Mouse (Mus musculus): ENCODE results near the gene Msx1. TPM values are rescaled to one million over a fixed set of nuclear protein-coding genes. Genes with fewer than 3 reads are reported as not detected.

Msx1 gene
- polyA plus RNA-seq, 1 experiment from 2014 or later = 2.6 TPM

DNA sequence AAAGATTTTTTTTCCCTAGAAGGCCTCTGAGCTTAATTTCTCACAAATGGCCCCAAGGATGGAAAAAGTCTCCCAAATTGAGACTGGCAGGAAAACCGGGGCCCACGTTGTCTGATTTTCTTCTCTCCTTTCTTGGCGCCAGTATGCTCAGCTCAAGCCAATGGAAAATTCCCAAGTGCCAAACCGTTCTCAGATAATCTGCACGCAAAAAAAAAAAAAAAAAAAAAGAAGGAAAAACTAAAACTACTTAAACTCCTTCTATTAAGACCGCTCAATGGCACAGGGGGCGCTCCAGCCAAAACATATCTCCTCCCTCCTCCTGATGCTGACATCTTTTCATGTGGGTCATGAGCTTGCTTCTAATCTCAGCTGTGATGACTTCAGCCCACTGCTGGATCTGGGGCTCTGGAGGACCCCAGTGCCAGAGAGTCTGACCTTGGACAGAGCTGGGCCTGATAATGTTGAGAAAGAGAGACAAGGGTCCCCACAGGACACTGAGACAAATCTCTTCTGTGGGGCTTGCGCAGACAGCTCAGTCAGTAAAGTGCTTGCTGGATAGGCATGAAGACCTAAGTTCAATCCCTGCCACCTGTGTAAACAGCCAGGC is 19.8 kb downstream of the Msx1 start:
- Histone ChIP-seq H3K27ac (no peak overlapping the region), H3K36me3 (ENCODE audit: insufficient read depth, low read length) (no peaks in the 10 kb centered on the region), H3K9ac (ENCODE audit: low read depth, low read length) (no peak overlapping the region), H3K4me2 (ENCODE audit: low read length) (no peak overlapping the region), H3K4me1 (replicated peaks; ENCODE audit: insufficient read depth, low read length) (no peaks in the 10 kb centered on the region), H3K27me3 (ENCODE audit: insufficient read depth, low read length) (no peaks in the 10 kb centered on the region), H3K9me3 (replicated peaks; ENCODE audit: low read length) (no peaks in the 10 kb centered on the region), H3K4me3 (replicated peaks; ENCODE audit: low read depth, low read length) (no peak overlapping the region)
- no peak for TF ChIP-seq CTCF (IDR thresholded peaks at IDR 0.05; ENCODE audit: low read depth)
- WGBS = 69% methylated on average over 8 of the region's 8 CpGs
- ATAC-seq (replicated peaks; ENCODE audit: low FRiP score, low read depth) = no peak
- no peak for DNase-seq (ENCODE audit: low spot score)

DNA sequence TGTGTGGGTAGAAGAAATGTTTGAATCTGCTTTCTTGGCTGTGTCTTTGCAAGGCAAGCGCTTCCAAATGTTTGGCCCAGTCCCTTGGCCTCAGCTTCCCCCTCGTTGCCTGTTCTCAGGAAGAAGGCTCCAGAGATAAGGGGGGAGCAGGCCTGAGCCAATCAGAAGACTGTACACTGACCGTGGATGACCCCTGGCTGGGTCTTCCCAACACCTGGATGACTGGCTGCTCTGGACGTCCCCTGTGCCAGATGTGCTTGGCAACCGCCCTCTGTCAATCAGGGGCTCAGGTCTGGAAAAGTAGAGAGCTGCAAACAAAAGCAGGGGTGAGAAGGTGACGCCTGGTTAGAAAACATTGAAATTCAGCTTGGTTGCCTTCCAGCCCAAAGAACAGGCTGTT is 27.1 kb downstream of the Msx1 start:
- Histone ChIP-seq H3K4me2 (ENCODE audit: low read length) (no peak overlapping the region), H3K4me1 (replicated peaks; ENCODE audit: insufficient read depth, low read length) (no peaks in the 10 kb centered on the region), H3K27me3 (ENCODE audit: insufficient read depth, low read length) (no peaks in the 10 kb centered on the region), H3K36me3 (ENCODE audit: insufficient read depth, low read length) (no peaks in the 10 kb centered on the region), H3K4me3 (replicated peaks; ENCODE audit: low read depth, low read length) (no peak overlapping the region), H3K27ac (no peak overlapping the region), H3K9ac (ENCODE audit: low read depth, low read length) (no peak overlapping the region), H3K9me3 (replicated peaks; ENCODE audit: low read length) (no peaks in the 10 kb centered on the region)
- no peak for DNase-seq (ENCODE audit: low spot score)
- WGBS = 74% methylated on average over 6 of the region's 6 CpGs
- ATAC-seq (replicated peaks; ENCODE audit: low FRiP score, low read depth) = no peak
- no peak for TF ChIP-seq CTCF (IDR thresholded peaks at IDR 0.05; ENCODE audit: low read depth)

DNA sequence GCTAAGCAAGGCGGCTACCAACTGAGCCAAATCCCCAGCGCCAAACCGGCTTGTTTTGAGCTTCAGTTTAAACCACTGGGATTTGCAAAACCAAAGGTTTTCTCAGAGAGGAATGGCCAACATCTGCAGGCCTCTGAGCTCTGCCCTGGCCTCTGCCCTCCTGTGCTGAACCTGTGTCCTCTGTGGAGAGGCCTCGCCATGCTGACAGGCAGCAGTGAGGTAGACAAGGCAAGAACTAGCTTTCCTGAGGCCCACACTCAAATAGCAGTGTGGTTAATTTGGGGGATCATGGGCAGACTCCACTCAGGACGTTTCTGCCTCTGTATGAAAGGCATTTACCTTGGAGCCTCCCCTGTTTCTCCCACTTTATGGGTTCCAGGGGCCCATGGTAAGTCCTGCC is 27.6 kb downstream of the Msx1 start:
- ATAC-seq (replicated peaks; ENCODE audit: low FRiP score, low read depth) = no peak
- 73% methylated on average over 5 of the region's 5 CpGs for WGBS
- no peak for TF ChIP-seq CTCF (IDR thresholded peaks at IDR 0.05; ENCODE audit: low read depth)

DNA sequence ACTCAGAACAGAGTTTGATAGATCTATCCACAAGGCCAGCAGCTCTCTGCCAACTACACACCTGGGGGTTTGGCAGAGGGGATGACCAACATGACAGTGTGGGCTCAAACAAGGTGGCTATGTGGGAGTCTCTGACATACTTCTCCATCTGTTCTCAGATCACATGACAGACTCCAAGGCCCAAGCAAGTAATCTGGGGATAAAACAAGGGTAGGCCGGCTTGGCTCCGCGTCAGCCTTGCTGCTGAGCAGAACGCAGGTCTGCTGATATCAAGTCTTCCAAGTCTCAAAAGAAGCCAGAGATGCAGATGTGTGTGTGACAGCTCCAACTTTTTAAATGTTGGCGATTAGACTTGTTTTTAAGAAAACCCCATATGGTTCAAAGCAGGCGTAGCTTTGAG is 28.7 kb downstream of the Msx1 start:
- Histone ChIP-seq H3K9ac (ENCODE audit: low read depth, low read length) (no peak overlapping the region), H3K4me1 (replicated peaks; ENCODE audit: insufficient read depth, low read length) (no peaks in the 10 kb centered on the region), H3K27ac (no peak overlapping the region), H3K4me3 (replicated peaks; ENCODE audit: low read depth, low read length) (no peak overlapping the region), H3K9me3 (replicated peaks; ENCODE audit: low read length) (no peaks in the 10 kb centered on the region), H3K36me3 (ENCODE audit: insufficient read depth, low read length) (no peaks in the 10 kb centered on the region), H3K27me3 (ENCODE audit: insufficient read depth, low read length) (no peaks in the 10 kb centered on the region), H3K4me2 (ENCODE audit: low read length) (no peak overlapping the region)
- DNase-seq (ENCODE audit: low spot score) (no peak), ATAC-seq (replicated peaks; ENCODE audit: low FRiP score, low read depth) (no peak)
- 91% methylated on average over 6 of the region's 6 CpGs for WGBS
- no peak for TF ChIP-seq CTCF (IDR thresholded peaks at IDR 0.05; ENCODE audit: low read depth)

More for the DNA sequence above, 27.6 kb downstream of the Msx1 start:
- no peak overlapping the region for H3K27ac ChIP-seq
- H3K27me3 ChIP-seq (ENCODE audit: insufficient read depth, low read length) = no peaks in the 10 kb centered on the region
- no peak overlapping the region for H3K4me3 ChIP-seq (replicated peaks; ENCODE audit: low read depth, low read length)
- no peaks in the 10 kb centered on the region for H3K9me3 ChIP-seq (replicated peaks; ENCODE audit: low read length)
- no peak overlapping the region for H3K4me2 ChIP-seq (ENCODE audit: low read length)
- H3K9ac ChIP-seq (ENCODE audit: low read depth, low read length) = no peak overlapping the region
- no peak for DNase-seq (ENCODE audit: low spot score)
- no peaks in the 10 kb centered on the region for H3K36me3 ChIP-seq (ENCODE audit: insufficient read depth, low read length)
- no peaks in the 10 kb centered on the region for H3K4me1 ChIP-seq (replicated peaks; ENCODE audit: insufficient read depth, low read length)

DNA sequence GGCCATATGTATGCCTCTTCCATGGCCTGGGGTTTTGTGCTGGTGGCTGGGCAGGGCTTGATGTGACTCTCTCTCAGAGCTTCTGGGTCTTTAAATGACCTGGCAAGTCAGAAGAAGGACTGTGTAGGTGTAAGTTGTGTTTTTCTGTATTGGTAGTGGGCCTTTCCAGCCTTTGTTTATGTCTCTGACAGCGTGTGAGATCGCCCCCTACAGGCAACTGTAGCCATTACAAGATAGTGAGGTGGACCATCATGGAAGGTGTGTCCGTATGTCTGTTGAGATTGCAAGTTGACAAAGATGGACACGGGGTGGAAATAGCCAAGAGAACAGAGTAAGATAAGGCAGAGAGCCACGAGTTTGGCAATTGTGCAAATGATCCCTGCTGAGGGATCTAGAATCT is 32.2 kb downstream of the Msx1 start:
- no peaks in the 10 kb centered on the region for H3K9me3 ChIP-seq (replicated peaks; ENCODE audit: low read length)
- H3K27ac ChIP-seq = no peak overlapping the region
- 60% methylated on average over 5 of the region's 5 CpGs for WGBS
- no peak for ATAC-seq (replicated peaks; ENCODE audit: low FRiP score, low read depth)
- no peaks in the 10 kb centered on the region for H3K4me1 ChIP-seq (replicated peaks; ENCODE audit: insufficient read depth, low read length)
- H3K4me3 ChIP-seq (replicated peaks; ENCODE audit: low read depth, low read length) = no peak overlapping the region
- peak; percentile 25; the same call in 1 of the 2 replicates for TF ChIP-seq CTCF (IDR thresholded peaks at IDR 0.05; ENCODE audit: low read depth)
- no peaks in the 10 kb centered on the region for H3K27me3 ChIP-seq (ENCODE audit: insufficient read depth, low read length)
- H3K36me3 ChIP-seq (ENCODE audit: insufficient read depth, low read length) = no peaks in the 10 kb centered on the region
- no peak overlapping the region for H3K4me2 ChIP-seq (ENCODE audit: low read length)
- DNase-seq (ENCODE audit: low spot score) = no peak
- H3K9ac ChIP-seq (ENCODE audit: low read depth, low read length) = no peak overlapping the region

DNA sequence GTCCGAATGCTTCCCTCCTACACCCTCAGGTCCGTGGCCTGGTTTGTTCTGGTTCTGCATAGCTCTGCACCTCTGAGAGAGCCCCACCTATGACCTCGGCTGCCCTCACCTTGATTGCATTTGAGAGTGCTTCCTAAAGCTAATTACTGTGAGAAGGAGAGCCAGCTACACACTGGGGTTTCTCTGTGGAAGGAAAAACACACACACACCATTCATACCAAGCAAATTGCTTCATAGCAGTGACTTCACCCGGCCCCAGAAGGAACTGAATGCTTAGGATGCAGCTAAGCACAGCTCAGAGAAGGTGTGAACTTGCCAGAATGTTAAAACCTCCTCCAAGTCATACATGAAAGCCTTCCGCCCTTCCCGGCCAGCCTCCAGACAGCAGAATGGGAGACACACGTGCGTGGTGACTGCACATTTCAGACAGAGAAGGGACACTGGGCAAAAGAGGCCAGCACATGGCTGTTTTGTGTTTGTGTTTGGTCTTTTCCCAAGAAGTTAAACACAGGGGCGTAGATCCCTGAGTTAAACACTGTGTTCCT is 39.5 kb downstream of the Msx1 start:
- WGBS = 60% methylated on average over 9 of the region's 9 CpGs
- H3K36me3 ChIP-seq (ENCODE audit: insufficient read depth, low read length) = no peaks in the 10 kb centered on the region
- H3K27ac ChIP-seq = no peak overlapping the region
- no peaks in the 10 kb centered on the region for H3K4me1 ChIP-seq (replicated peaks; ENCODE audit: insufficient read depth, low read length)
- H3K9ac ChIP-seq (ENCODE audit: low read depth, low read length) = no peak overlapping the region
- TF ChIP-seq CTCF (IDR thresholded peaks at IDR 0.05; ENCODE audit: low read depth) = no peak
- H3K4me2 ChIP-seq (ENCODE audit: low read length) = no peak overlapping the region
- no peaks in the 10 kb centered on the region for H3K9me3 ChIP-seq (replicated peaks; ENCODE audit: low read length)
- DNase-seq (ENCODE audit: low spot score) (no peak), ATAC-seq (replicated peaks; ENCODE audit: low FRiP score, low read depth) (no peak)
- no peaks in the 10 kb centered on the region for H3K27me3 ChIP-seq (ENCODE audit: insufficient read depth, low read length)
- no peak overlapping the region for H3K4me3 ChIP-seq (replicated peaks; ENCODE audit: low read depth, low read length)

DNA sequence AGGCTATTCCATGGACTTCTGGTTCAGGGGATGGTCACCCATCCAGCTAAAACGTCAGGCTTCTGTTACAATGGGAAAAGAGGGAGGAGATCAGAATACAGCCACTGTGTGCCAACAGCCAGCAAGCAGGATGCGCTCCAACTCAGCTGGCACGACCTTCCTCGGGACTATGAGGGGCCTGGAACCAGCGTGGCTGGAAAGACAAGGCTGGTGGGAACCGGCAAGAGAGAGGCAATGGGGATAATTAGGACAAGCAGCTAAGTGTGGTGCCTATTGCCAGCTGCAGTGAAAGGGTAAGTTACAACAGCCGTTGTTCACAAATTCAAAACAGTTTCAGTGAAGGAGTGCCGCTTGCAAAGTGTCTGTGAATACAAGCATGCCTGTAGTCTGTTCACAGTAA is 41.1 kb downstream of the Msx1 start:
- 52% methylated on average over 8 of the region's 8 CpGs for WGBS
- DNase-seq (ENCODE audit: low spot score) (no peak), ATAC-seq (replicated peaks; ENCODE audit: low FRiP score, low read depth) (no peak)
- H3K9ac ChIP-seq (ENCODE audit: low read depth, low read length) = no peak overlapping the region
- H3K9me3 ChIP-seq (replicated peaks; ENCODE audit: low read length) = no peaks in the 10 kb centered on the region
- TF ChIP-seq CTCF (IDR thresholded peaks at IDR 0.05; ENCODE audit: low read depth) = no peak
- no peak overlapping the region for H3K4me2 ChIP-seq (ENCODE audit: low read length)
- H3K27ac ChIP-seq = no peak overlapping the region
- no peaks in the 10 kb centered on the region for H3K4me1 ChIP-seq (replicated peaks; ENCODE audit: insufficient read depth, low read length)
- H3K4me3 ChIP-seq (replicated peaks; ENCODE audit: low read depth, low read length) = no peak overlapping the region
- no peaks in the 10 kb centered on the region for H3K36me3 ChIP-seq (ENCODE audit: insufficient read depth, low read length)
- no peaks in the 10 kb centered on the region for H3K27me3 ChIP-seq (ENCODE audit: insufficient read depth, low read length)
